Mouse (Mus musculus): ENCODE measurements around the gene Sox5.

DNA sequence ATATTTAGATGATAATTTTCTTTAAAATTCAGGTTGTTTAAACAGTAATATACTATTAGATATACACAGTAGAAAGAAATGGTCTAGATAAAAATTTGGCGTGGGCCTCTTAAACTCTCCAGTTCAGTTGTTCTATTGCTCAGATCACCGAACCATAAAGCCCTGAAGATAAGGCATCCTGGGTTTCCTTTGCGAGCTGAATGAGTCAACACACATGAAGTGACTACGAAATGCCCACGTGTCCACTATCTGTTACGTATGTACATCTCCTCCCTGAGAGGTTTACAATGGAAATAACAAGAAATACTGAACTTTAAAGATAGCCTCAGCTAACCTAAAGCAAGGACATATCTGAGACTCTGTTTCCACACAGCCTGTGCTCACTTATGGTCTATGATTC lies 296.2 kb downstream of the Sox5 start:
- TF ChIP-seq CTCF (IDR thresholded peaks at IDR 0.05; ENCODE audit: borderline replicate concordance, insufficient read depth, low read length) (no peak), POLR2A (IDR thresholded peaks at IDR 0.05; ENCODE audit: low read depth, low read length) (no peak)

All from embryonic fibroblast, embryonic 13.5 days (primary cell).